Mouse (Mus musculus) hindbrain, embryonic 14.5 days (tissue): ENCODE data around the gene Vip. TPM values are rescaled to one million over a fixed set of nuclear protein-coding genes. Genes with fewer than 3 reads are reported as not detected.

ENCODE experiments used
- ATAC-seq: fragments of 200-750 bp; cut with Nextera tagmentation; 2 replicates; pipeline ENCODE4 v1.8.0; 2017; ENCODE audit warnings: moderate number of reproducible peaks, mild to moderate bottlenecking, moderate TSS enrichment, moderate library complexity; ENCODE audit not compliant: low FRiP score
- DNase-seq: peaks from one replicate; pipeline ENCODE4 v3.0.0-alpha.2; 2015; ENCODE audit warnings: low spot score
- H3K27ac ChIP-seq: fragments of 300-500 bp; sonication (generic); 2 replicates; pipeline ENCODE4 v1.5.1; 2014; ENCODE audit warnings: mild to moderate bottlenecking, moderate library complexity
- H3K27me3 ChIP-seq: fragments of 300-500 bp; sonication (generic); 2 replicates; pipeline ENCODE4 v1.6.1; 2014; ENCODE audit warnings: mild to moderate bottlenecking, low read length, mixed read lengths; ENCODE audit not compliant: control insufficient read depth, insufficient read depth
- H3K36me3 ChIP-seq: fragments of 300-500 bp; sonication (generic); replicated peaks from 2 replicates; pipeline ENCODE4 v1.6.1; 2014; ENCODE audit not compliant: control insufficient read depth, insufficient read depth
- H3K4me1 ChIP-seq: fragments of 300-500 bp; sonication (generic); replicated peaks from 2 replicates; pipeline ENCODE4 v1.6.1; 2014; ENCODE audit warnings: antibody characterized with exemption, low read length, mixed read lengths; ENCODE audit not compliant: control insufficient read depth, insufficient read depth
- H3K4me2 ChIP-seq: fragments of 300-500 bp; sonication (generic); replicated peaks from 2 replicates; pipeline ENCODE4 v1.6.1; 2014; ENCODE audit warnings: mild to moderate bottlenecking, moderate library complexity
- H3K4me3 ChIP-seq: fragments of 300-500 bp; sonication (generic); replicated peaks from 2 replicates; pipeline ENCODE4 v1.5.1; 2014; ENCODE audit warnings: mild to moderate bottlenecking, low read length
- H3K9ac ChIP-seq: fragments of 300-500 bp; sonication (generic); 2 replicates; pipeline ENCODE4 v1.6.1; 2014
- H3K9me3 ChIP-seq: fragments of 300-500 bp; sonication (generic); 2 replicates; pipeline ENCODE4 v1.6.1; 2016; ENCODE audit warnings: low read length; ENCODE audit not compliant: control insufficient read depth
- WGBS: fragments of 180-500 bp; shearing (Covaris S2); extraction: QIAGEN DNeasy Blood & Tissue Kit; methylation state at CpG from one replicate; pipeline ENCODE4 v1.1.7; 2014; 5-methylcytosine and 5-hydroxymethylcytosine counted together
- polyA plus RNA-seq: library from polyadenylated mRNA; unstranded; fragments of >200 nt; fragmentation: Nextera tagmentation; extraction: Ambion mirVana; gene quantifications from 2 replicates; pipeline ENCODE4 v1.2.1, GENCODE M21; 2014

Gene Vip
- 2.2 and 2.9 TPM in 2 replicates for polyA plus RNA-seq

GRCm38 (mm10) chr10:5639112-5639511 lies at the start of gene Vip:
Gene Vip (plus strand): TSS chr10:5639218.
- no peak for DNase-seq
- Histone ChIP-seq H3K27me3 (no peaks in the 10 kb centered on the region), H3K27ac (no peak within 1 kb of the TSS), H3K36me3 (no peaks in the 10 kb centered on the region), H3K4me3 (no peak within 1 kb of the TSS), H3K4me2 (no peak within 1 kb of the TSS), H3K9me3 (no peaks in the 10 kb centered on the region), H3K4me1 (no peaks in the 10 kb centered on the region), H3K9ac (no peak within 1 kb of the TSS)
- no peak for ATAC-seq
- WGBS = 31% methylated on average over 8 of the region's 8 CpGs

GRCm38 (mm10) chr10:5591061-5591460 lies 48.0 kb upstream of the Vip start:
- no peaks in the 10 kb centered on the region for H3K9me3 ChIP-seq
- H3K9ac ChIP-seq = no peak overlapping the region
- no peaks in the 10 kb centered on the region for H3K27me3 ChIP-seq
- WGBS = 94% methylated on average over 2 of the region's 2 CpGs
- H3K4me3 ChIP-seq = no peak overlapping the region
- H3K36me3 ChIP-seq = no peaks in the 10 kb centered on the region
- no peaks in the 10 kb centered on the region for H3K4me1 ChIP-seq
- DNase-seq (no peak), ATAC-seq (no peak)
- no peak overlapping the region for H3K27ac ChIP-seq
- H3K4me2 ChIP-seq = no peak overlapping the region

GRCm38 (mm10) chr10:5591996-5592395 lies 47.0 kb upstream of the Vip start:
- no peaks in the 10 kb centered on the region for H3K36me3 ChIP-seq
- H3K9ac ChIP-seq = no peak overlapping the region
- no peaks in the 10 kb centered on the region for H3K9me3 ChIP-seq
- WGBS = 82% methylated on average over 4 of the region's 4 CpGs
- no peak overlapping the region for H3K4me2 ChIP-seq
- DNase-seq (no peak), ATAC-seq (no peak)
- H3K4me3 ChIP-seq = no peak overlapping the region
- no peaks in the 10 kb centered on the region for H3K4me1 ChIP-seq
- H3K27ac ChIP-seq = no peak overlapping the region
- H3K27me3 ChIP-seq = no peaks in the 10 kb centered on the region

- no peak for DNase-seq
- H3K4me2 ChIP-seq = no peak within 1 kb of the TSS
- H3K27me3 ChIP-seq = no peaks in the 10 kb centered on the region
- no peaks in the 10 kb centered on the region for H3K9me3 ChIP-seq
- H3K9ac ChIP-seq = no peak within 1 kb of the TSS
- no peaks in the 10 kb centered on the region for H3K36me3 ChIP-seq
- no peak within 1 kb of the TSS for H3K27ac ChIP-seq
- WGBS = 69% methylated on average over 5 of the region's 5 CpGs
- ATAC-seq = no peak
- H3K4me1 ChIP-seq = no peaks in the 10 kb centered on the region
- H3K4me3 ChIP-seq = no peak within 1 kb of the TSS
These were observed 45.6 kb upstream of the Vip start, which contains the start of gene Myct1 for GRCm38 (mm10) chr10:5593464-5593863. Gene Myct1 (plus strand): TSS chr10:5593775.

GRCm38 (mm10) chr10:5594457-5594856 lies 44.6 kb upstream of the Vip start:
- Histone ChIP-seq H3K27me3 (no peaks in the 10 kb centered on the region), H3K4me1 (no peaks in the 10 kb centered on the region), H3K9me3 (no peaks in the 10 kb centered on the region), H3K4me2 (no peak overlapping the region), H3K27ac (no peak overlapping the region), H3K9ac (no peak overlapping the region), H3K4me3 (no peak overlapping the region), H3K36me3 (no peaks in the 10 kb centered on the region)
- 70% methylated on average over 5 of the region's 5 CpGs for WGBS
- ATAC-seq (no peak), DNase-seq (no peak)

GRCm38 (mm10) chr10:5596559-5596958 lies 42.5 kb upstream of the Vip start:
- WGBS = 70% methylated on average over 6 of the region's 6 CpGs
- no peak overlapping the region for H3K27ac ChIP-seq
- no peak overlapping the region for H3K9ac ChIP-seq
- ATAC-seq (no peak), DNase-seq (no peak)
- H3K9me3 ChIP-seq = no peaks in the 10 kb centered on the region
- no peaks in the 10 kb centered on the region for H3K27me3 ChIP-seq
- H3K4me3 ChIP-seq = no peak overlapping the region
- no peaks in the 10 kb centered on the region for H3K36me3 ChIP-seq
- H3K4me2 ChIP-seq = no peak overlapping the region
- H3K4me1 ChIP-seq = no peaks in the 10 kb centered on the region

GRCm38 (mm10) chr10:5600123-5600522 lies 38.9 kb upstream of the Vip start:
- ATAC-seq (peak; percentile 89), DNase-seq (peak; percentile 92)
- Histone ChIP-seq H3K9ac (no peak overlapping the region), H3K27ac (no peak overlapping the region), H3K9me3 (no peaks in the 10 kb centered on the region), H3K4me3 (no peak overlapping the region), H3K36me3 (no peaks in the 10 kb centered on the region), H3K27me3 (no peaks in the 10 kb centered on the region), H3K4me2 (no peak overlapping the region), H3K4me1 (no peaks in the 10 kb centered on the region)
- 19% methylated on average over 7 of the region's 7 CpGs for WGBS

- 93% methylated on average over 10 of the region's 10 CpGs for WGBS
- no peaks in the 10 kb centered on the region for H3K4me1 ChIP-seq
- H3K27ac ChIP-seq = no peak overlapping the region
- no peak overlapping the region for H3K9ac ChIP-seq
- H3K4me3 ChIP-seq = no peak overlapping the region
- H3K36me3 ChIP-seq = no peaks in the 10 kb centered on the region
- no peak for DNase-seq
- no peak overlapping the region for H3K4me2 ChIP-seq
- no peak for ATAC-seq
- H3K9me3 ChIP-seq = no peaks in the 10 kb centered on the region
- H3K27me3 ChIP-seq = no peaks in the 10 kb centered on the region
These were observed 35.5 kb upstream of the Vip start for GRCm38 (mm10) chr10:5603512-5603911.

- WGBS = 91% methylated on average over 13 of the region's 13 CpGs
- no peak for DNase-seq
- no peaks in the 10 kb centered on the region for H3K4me1 ChIP-seq
These were observed 34.6 kb upstream of the Vip start for GRCm38 (mm10) chr10:5604371-5604770.

GRCm38 (mm10) chr10:5608874-5609273 lies 30.1 kb upstream of the Vip start:
- ATAC-seq = no peak
- 84% methylated on average over 3 of the region's 3 CpGs for WGBS

More at GRCm38 (mm10) chr10:5604371-5604770, 34.6 kb upstream of the Vip start:
- Histone ChIP-seq H3K4me2 (no peak overlapping the region), H3K27ac (no peak overlapping the region), H3K9ac (no peak overlapping the region), H3K9me3 (no peaks in the 10 kb centered on the region), H3K27me3 (no peaks in the 10 kb centered on the region), H3K4me3 (no peak overlapping the region), H3K36me3 (no peaks in the 10 kb centered on the region)
- ATAC-seq = no peak

More at GRCm38 (mm10) chr10:5608874-5609273, 30.1 kb upstream of the Vip start:
- H3K4me2 ChIP-seq = no peak overlapping the region
- DNase-seq = no peak
- no peaks in the 10 kb centered on the region for H3K36me3 ChIP-seq
- H3K9me3 ChIP-seq = no peaks in the 10 kb centered on the region
- no peaks in the 10 kb centered on the region for H3K27me3 ChIP-seq
- no peak overlapping the region for H3K9ac ChIP-seq
- no peak overlapping the region for H3K27ac ChIP-seq
- no peak overlapping the region for H3K4me3 ChIP-seq
- no peaks in the 10 kb centered on the region for H3K4me1 ChIP-seq
